Mouse (Mus musculus) bone marrow macrophage, adult 2 months (primary cell): ENCODE data around the gene Gtf2h4.

Experiments used
- CTCF ChIP-seq: IDR thresholded peaks from 2 replicates; pipeline ENCODE4 v1.5.1; 2012; ENCODE audit warnings: low read depth, mild to moderate bottlenecking, low read length, moderate library complexity
- POLR2A ChIP-seq: IDR thresholded peaks from 2 replicates; pipeline ENCODE4 v1.6.1; 2012; ENCODE audit warnings: mild to moderate bottlenecking, low read depth, low read length, borderline replicate concordance

GRCm38 (mm10) chr17:35685061-35685460, 11.5 kb upstream of the Gtf2h4 start:
- TF ChIP-seq CTCF (no peak), POLR2A (no peak)
